Mouse (Mus musculus) kidney, embryonic 14.5 days (tissue): ENCODE measurements around the gene Olfr1358. TPM values are rescaled to one million over a fixed set of nuclear protein-coding genes. Genes with fewer than 3 reads are reported as not detected.
A peak's percentile ranks its signal among the peaks of the same experiment; 100 is the strongest.
"Not testable (repeated sequence)": the region's sequence is repeated elsewhere in the genome, so short reads cannot be mapped to it uniquely, and the experiment has no call there.

Experiments used
- ATAC-seq: fragments of 200-750 bp; cut with Nextera tagmentation; 2 replicates; pipeline ENCODE4 v1.8.0; 2017; ENCODE audit warnings: moderate number of reproducible peaks, mild to moderate bottlenecking, moderate TSS enrichment, moderate library complexity; ENCODE audit not compliant: low FRiP score, low TSS enrichment
- H3K27ac ChIP-seq: fragments of 300-500 bp; sonication (generic); 2 replicates; pipeline ENCODE4 v1.5.1; 2014; ENCODE audit warnings: low read depth, mild to moderate bottlenecking, low read length, moderate library complexity, mixed read lengths
- H3K27me3 ChIP-seq: fragments of 300-500 bp; sonication (generic); 2 replicates; pipeline ENCODE4 v1.6.1; 2014; ENCODE audit warnings: mild to moderate bottlenecking, low read length; ENCODE audit not compliant: control insufficient read depth, insufficient read depth
- H3K36me3 ChIP-seq: fragments of 300-500 bp; sonication (generic); 2 replicates; pipeline ENCODE4 v1.6.1; 2014; ENCODE audit warnings: low read length, mixed read lengths; ENCODE audit not compliant: control insufficient read depth, insufficient read depth
- H3K4me1 ChIP-seq: fragments of 300-500 bp; sonication (generic); 2 replicates; pipeline ENCODE4 v1.6.1; 2014; ENCODE audit warnings: low read length, mixed read lengths; ENCODE audit not compliant: control insufficient read depth, insufficient read depth
- H3K4me2 ChIP-seq: fragments of 300-500 bp; sonication (generic); replicated peaks from 2 replicates; pipeline ENCODE4 v1.6.1; 2014; ENCODE audit warnings: low read depth, mild to moderate bottlenecking, low read length
- H3K4me3 ChIP-seq: fragments of 300-500 bp; sonication (generic); 2 replicates; pipeline ENCODE4 v1.5.1; 2014; ENCODE audit warnings: mild to moderate bottlenecking, low read length
- H3K9ac ChIP-seq: fragments of 300-500 bp; sonication (generic); 2 replicates; pipeline ENCODE4 v1.6.1; 2014; ENCODE audit warnings: low read depth, mild to moderate bottlenecking, low read length, moderate library complexity
- H3K9me3 ChIP-seq: fragments of 300-500 bp; sonication (generic); 2 replicates; pipeline ENCODE4 v1.6.1; 2016; ENCODE audit warnings: low read length; ENCODE audit not compliant: control insufficient read depth
- WGBS: fragments of 180-500 bp; shearing (Covaris S2); extraction: QIAGEN DNeasy Blood & Tissue Kit; methylation state at CpG from one replicate; pipeline ENCODE4 v1.1.7; 2014; 5-methylcytosine and 5-hydroxymethylcytosine counted together
- polyA plus RNA-seq: library from polyadenylated mRNA; unstranded; fragments of >200 nt; fragmentation: Nextera tagmentation; extraction: Ambion mirVana; gene quantifications from 2 replicates; pipeline ENCODE4 v1.2.1, GENCODE M21; 2014

Gene Olfr1358
- polyA plus RNA-seq, 1 experiment from 2014 or later: not detected

DNA sequence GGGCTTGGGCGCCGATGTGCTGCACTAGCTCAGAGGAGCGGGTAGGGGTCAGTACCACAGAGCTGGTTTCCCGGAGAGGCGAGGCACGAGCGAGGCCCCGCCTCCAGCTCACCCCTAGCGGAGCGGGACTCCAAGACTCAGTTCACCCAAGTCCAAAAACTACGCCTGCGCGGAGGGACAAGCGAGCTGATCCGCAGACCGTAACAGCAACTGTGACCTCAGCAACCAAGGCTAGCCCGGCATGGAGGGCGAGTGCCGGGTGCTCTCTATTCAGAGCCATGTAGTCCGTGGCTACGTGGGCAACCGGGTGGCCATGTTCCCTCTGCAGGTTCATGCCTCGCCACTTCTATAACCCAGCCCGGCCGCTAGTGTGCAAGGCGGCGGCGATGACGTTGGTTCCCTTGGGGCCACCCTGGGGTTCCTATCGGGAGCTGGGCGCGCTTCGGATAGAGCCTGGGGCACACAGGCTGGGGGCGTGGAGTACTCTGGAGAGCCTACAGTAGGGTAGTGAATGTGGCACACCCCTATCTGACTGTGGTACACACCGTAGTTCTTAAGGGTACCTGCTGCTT, 35.2 kb upstream of the Olfr1358 start:
- 0 out of 2 replicates have a peak, but pooled peaks cover 10% of the 10 kb centered on the region for H3K27me3 ChIP-seq
- H3K36me3 ChIP-seq: no peaks in the 10 kb centered on the region
- H3K27ac ChIP-seq: no peak overlapping the region
- 0 out of 2 replicates have a peak, but pooled peaks cover 5% of the 10 kb centered on the region for H3K4me1 ChIP-seq
- H3K4me2 ChIP-seq: peak overlapping the region; percentile 90
- H3K9me3 ChIP-seq: no peaks in the 10 kb centered on the region
- WGBS: under 1% methylated on average over 31 of the region's 35 CpGs
- peak overlapping the region; percentile 56 for H3K9ac ChIP-seq
- peak overlapping the region; percentile 50 for H3K4me3 ChIP-seq
- ATAC-seq: peak; percentile 95

DNA sequence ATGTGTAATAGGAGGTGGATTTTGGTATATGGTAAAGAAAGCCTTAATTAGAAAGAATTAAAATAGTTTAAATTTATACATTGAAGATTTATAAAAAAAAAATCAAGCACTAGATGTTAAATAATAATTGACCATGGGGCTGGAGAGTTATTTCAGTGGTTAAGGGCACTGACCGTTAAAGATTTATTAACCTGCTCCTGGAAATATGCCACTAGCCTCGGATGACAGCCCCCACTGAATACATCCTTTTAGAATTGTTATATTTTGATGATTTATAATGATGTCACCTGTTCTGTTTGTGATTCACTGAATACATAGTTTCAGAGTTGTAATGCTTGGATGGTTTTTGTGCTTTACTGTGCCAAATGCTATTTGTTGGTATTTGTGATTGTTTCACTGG, 31.9 kb upstream of the Olfr1358 start:
- not testable (repeated sequence) for H3K4me1 ChIP-seq, H3K27ac ChIP-seq, H3K4me2 ChIP-seq, H3K9ac ChIP-seq, H3K4me3 ChIP-seq, H3K27me3 ChIP-seq, ATAC-seq, H3K36me3 ChIP-seq, H3K9me3 ChIP-seq
- WGBS: 40% methylated on average over 2 of the region's 2 CpGs

DNA sequence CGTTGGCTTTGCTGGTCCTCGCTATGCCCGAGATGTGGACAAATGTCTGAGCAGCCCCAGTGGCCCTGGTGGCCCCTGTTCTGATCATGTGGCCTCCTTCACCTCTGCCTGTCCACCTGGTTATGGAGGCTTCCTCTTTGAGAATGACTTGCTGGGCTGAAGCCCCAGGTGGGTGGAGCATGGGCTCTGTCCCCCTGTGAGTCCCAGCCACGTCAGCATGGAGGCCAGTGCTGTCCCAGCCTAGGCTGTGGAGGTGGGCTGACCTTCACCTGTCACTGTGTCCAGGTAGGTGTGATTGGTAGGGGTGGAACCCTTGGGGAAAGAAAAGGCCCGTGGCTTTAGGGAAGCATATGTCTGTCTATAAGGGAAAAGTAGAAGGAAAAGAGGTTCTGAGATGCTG, 30.4 kb upstream of the Olfr1358 start:
- no peak for ATAC-seq

GRCm38 (mm10) chr10:78487431-78488086, 29.7 kb upstream of the Olfr1358 start:
- 0 out of 2 replicates have a peak overlapping the region, but pooled peaks have one; percentile 37 for H3K9ac ChIP-seq
- WGBS: 9% methylated on average over 26 of the region's 26 CpGs

More for the DNA sequence above, 30.4 kb upstream of the Olfr1358 start:
- 0 out of 2 replicates have a peak, but pooled peaks cover 3% of the 10 kb centered on the region for H3K4me1 ChIP-seq
- WGBS: 66% methylated on average over 5 of the region's 5 CpGs
- H3K4me3 ChIP-seq: no peak overlapping the region
- no peak overlapping the region for H3K9ac ChIP-seq
- no peak overlapping the region for H3K27ac ChIP-seq
- 0 out of 2 replicates have a peak, but pooled peaks cover 10% of the 10 kb centered on the region for H3K27me3 ChIP-seq
- no peaks in the 10 kb centered on the region; the same call in 1 of the 2 replicates for H3K9me3 ChIP-seq
- H3K36me3 ChIP-seq: no peaks in the 10 kb centered on the region
- H3K4me2 ChIP-seq: no peak overlapping the region

GRCm38 (mm10) chr10:78502986-78503733, 14.1 kb upstream of the Olfr1358 start:
- no peaks in the 10 kb centered on the region for H3K9me3 ChIP-seq
- no peaks in the 10 kb centered on the region for H3K4me1 ChIP-seq
- H3K9ac ChIP-seq: no peak overlapping the region
- WGBS: 80% methylated on average over 6 of the region's 6 CpGs
- H3K27ac ChIP-seq: no peak overlapping the region
- no peak overlapping the region for H3K4me3 ChIP-seq
- ATAC-seq: no peak
- no peak overlapping the region for H3K4me2 ChIP-seq
- H3K27me3 ChIP-seq: no peaks in the 10 kb centered on the region
- no peaks in the 10 kb centered on the region for H3K36me3 ChIP-seq

More at GRCm38 (mm10) chr10:78487431-78488086, 29.7 kb upstream of the Olfr1358 start:
- H3K27me3 ChIP-seq: 0 out of 2 replicates have a peak, but pooled peaks cover 10% of the 10 kb centered on the region
- H3K4me2 ChIP-seq: peak overlapping the region; percentile 58
- peak overlapping the region; percentile 27; the same call in 1 of the 2 replicates for H3K4me3 ChIP-seq
- no peak overlapping the region for H3K27ac ChIP-seq
- no peaks in the 10 kb centered on the region; the same call in 1 of the 2 replicates for H3K9me3 ChIP-seq
- ATAC-seq: peak; percentile 90
- 0 out of 2 replicates have a peak, but pooled peaks cover 3% of the 10 kb centered on the region for H3K4me1 ChIP-seq
- no peaks in the 10 kb centered on the region for H3K36me3 ChIP-seq

DNA sequence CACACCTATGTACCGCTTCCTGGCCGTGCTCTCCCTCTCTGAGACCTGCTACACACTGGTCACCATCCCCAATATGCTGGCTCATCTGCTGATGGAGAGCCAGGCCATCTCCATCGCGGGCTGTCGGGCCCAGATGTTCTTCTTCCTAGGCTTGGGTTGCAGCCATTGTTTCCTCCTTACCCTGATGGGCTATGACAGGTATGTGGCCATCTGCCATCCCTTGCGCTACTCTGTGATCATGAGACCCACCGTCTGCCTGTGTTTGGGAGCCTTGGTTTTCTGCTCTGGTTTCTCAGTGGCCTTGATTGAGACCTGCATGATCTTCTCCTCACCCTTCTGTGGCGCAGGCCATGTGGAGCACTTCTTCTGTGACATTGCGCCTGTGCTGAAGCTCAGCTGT, 2.6 kb downstream of the Olfr1358 start:
- Histone ChIP-seq H3K27ac (no peak overlapping the region), H3K36me3 (no peaks in the 10 kb centered on the region), H3K9me3 (no peaks in the 10 kb centered on the region), H3K4me1 (no peaks in the 10 kb centered on the region), H3K9ac (no peak overlapping the region), H3K4me3 (no peak overlapping the region), H3K27me3 (no peaks in the 10 kb centered on the region), H3K4me2 (no peak overlapping the region)
- WGBS: 89% methylated on average over 9 of the region's 9 CpGs
- no peak for ATAC-seq

DNA sequence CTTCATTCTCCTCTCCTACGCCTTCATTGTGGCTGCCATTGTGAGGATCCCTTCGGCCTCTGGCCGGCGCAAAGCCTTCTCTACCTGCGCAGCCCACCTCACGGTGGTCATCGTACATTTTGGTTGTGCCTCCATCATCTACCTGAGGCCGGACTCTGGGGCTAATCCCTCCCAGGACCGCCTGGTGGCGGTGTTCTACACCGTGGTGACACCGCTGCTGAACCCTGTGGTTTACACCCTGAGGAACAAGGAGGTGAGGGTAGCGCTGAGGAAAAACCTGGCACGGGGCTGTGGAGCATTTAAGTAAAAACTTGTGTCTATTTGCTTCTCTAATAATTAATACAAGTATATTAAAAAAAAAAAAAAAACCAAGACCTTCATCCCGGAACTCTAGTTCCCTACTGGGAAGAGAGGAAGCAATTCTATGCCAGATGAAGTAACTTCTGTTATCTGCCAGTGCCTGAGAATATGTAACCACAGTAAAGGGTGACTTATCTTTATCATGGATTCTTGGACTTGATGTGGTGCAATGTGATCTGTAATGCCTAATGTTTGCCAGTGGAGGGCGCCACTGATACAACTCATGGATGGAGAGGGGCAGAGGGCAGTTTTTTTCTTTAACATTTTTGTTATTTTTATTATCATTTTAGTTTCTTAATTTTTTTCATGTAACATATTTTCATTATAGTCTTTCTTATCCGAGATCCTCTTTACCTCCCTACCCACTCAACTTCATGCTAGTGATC, 3.2 kb downstream of the Olfr1358 start:
- H3K4me2 ChIP-seq: no peak overlapping the region
- no peaks in the 10 kb centered on the region for H3K27me3 ChIP-seq
- H3K4me3 ChIP-seq: no peak overlapping the region
- no peaks in the 10 kb centered on the region for H3K4me1 ChIP-seq
- H3K36me3 ChIP-seq: no peaks in the 10 kb centered on the region
- no peak overlapping the region for H3K27ac ChIP-seq
- H3K9ac ChIP-seq: no peak overlapping the region
- no peaks in the 10 kb centered on the region for H3K9me3 ChIP-seq
- WGBS: 60% methylated on average over 17 of the region's 17 CpGs
- no peak for ATAC-seq

DNA sequence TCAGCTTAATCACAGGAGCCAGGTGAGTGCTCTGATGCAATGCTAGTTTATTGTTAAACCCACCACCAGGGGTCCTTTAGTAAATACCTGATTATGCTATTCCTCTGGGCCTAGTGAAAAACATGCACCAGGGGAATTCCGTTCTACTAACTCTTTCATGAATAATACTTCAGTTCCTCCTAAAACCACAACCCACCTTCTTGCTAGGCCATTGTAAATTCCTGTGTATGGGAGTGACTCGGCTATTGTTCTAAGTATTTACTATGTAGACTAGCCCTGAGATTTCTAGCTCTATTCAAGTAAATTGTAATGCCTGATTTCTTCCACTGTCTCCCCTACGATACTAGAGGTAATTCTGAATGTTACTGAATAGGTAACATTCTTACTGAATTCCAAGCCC, 7.8 kb downstream of the Olfr1358 start:
- not testable (repeated sequence) for H3K9ac ChIP-seq, H3K27me3 ChIP-seq, H3K4me2 ChIP-seq, H3K4me3 ChIP-seq, H3K9me3 ChIP-seq, H3K27ac ChIP-seq, H3K4me1 ChIP-seq, ATAC-seq, H3K36me3 ChIP-seq
- 61% methylated on average over 3 of the region's 3 CpGs for whole genome bisulfite sequencing
